Mouse (Mus musculus): ENCODE measurements around the gene Pacsin2.
"Not testable (repeated sequence)": the region's sequence is repeated elsewhere in the genome, so short reads cannot be mapped to it uniquely, and the experiment has no call there.

Gene Pacsin2

GRCm38 (mm10) chr15:83423589-83424384 lies 40.6 kb downstream of the Pacsin2 start:
- no peak for DNase-seq (ENCODE audit: low read depth, low spot score)

DNA sequence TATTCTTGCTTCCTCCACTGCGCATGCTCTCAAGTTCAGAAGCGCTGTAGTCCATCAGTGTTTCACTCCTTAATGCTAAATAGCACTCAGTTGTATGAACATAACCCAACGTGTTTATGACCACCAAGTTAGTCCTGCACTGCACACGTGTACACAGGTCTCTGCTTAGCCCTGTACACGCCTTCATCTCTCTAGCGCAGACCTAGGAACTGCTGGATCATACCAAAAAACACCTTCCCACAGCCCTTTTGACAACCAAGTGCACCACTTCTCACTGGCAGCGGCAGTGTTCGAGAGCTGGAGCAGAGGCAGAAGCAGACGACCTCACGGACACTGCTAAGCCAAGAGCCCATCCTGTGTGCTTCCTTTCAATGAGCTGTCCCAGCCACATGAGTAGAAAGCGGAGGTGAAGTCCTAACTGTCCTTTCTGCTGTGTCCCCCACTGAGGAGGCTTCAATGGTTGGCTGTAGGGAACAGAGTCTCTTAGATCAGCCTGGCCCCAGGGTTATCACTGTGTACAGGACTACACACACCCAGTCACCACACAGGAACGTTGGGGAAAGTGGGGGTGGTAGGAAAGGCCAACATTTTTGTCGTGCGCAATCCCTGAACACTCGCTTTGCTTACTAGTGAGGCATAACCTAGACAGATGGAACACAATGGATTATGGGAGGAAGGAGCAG lies 42.0 kb downstream of the Pacsin2 start:
- DNase-seq (ENCODE audit: low read depth, low spot score), result no peak

DNA sequence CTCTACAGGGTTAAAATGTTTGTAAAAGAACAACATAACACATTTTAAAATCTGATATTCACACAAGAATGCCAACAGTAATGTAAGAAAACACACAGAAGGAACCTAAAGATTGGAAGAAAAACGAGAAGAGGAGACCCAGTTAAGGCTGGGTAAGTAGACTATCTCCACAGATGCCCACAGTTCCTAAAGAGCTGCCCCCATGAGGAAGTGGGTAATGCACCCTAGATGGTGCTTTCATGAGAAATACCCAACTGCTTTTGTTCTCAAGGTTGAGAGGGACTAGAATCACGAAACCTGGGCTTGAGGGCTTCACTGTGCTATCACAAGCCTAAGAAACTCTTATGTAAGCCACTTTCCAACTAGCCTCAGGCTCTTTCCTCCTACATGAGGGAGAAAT lies 44.8 kb downstream of the Pacsin2 start:
- DNase-seq (ENCODE audit: low read depth, low spot score), result no peak

- DNase-seq (ENCODE audit: low read depth, low spot score), result no peak
Measured at GRCm38 (mm10) chr15:83418685-83419084, 45.7 kb downstream of the Pacsin2 start.

- no peak for DNase-seq (ENCODE audit: low read depth, low spot score)
Measured at GRCm38 (mm10) chr15:83417916-83418315, 46.5 kb downstream of the Pacsin2 start.

DNA sequence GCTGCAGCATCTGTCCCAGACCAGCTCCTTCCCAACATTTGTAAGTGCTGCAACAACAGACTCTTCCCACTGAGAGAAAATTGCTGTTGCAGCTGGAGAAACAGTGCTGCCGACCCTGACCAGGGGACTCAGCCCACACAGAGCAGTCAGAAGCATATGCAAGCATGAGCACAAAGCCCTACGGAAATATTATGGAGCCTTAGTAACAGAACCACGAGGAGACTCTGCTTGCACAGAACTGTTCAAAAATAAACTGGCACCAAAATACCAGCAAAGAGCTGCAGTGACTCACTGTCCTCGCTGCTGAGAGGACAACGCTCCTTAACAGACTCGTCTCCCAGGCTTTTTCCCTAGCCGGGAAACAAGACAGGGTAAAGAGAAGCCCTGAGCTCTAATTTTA lies 47.0 kb downstream of the Pacsin2 start:
- peak; percentile 71 for DNase-seq (ENCODE audit: low read depth, low spot score)

DNA sequence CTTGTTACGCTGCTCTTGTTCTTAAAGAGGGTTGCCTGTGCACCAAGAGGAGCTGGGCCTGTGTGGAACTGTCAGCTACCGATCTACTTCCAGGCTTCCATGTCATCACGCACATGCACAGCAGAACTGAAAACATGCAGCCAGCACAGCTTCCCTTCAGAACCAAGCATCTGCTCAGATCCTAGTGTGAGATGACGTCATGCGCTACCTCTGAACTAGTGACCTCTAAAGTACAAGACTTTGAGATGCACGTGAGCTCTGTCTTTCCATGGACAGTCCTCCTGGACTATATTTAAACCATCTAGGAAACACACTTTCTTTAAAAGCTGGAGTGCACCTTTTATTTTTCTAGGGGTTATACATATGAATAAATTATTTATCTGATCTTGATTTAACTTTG lies 49.0 kb downstream of the Pacsin2 start:
- DNase-seq (ENCODE audit: low read depth, low spot score), result no peak

DNA sequence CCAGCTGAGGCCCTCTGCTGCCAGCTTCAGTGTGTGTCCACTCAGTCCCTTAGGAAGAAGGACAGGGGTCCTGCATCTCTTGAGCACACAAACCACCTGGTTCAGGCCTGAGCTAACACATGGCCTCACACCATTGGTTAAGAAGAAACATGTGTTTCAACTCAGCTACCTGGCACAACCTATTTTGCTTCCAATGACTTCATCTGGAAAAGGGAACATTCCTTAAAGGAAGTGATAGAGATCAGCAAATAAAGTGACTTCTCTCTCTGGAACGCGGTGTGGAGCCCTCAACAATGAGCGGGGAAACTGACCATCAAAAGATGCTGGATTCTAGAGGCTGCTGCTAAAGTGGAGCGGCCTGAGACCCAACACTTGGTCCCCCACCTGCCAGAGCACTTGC lies 52.8 kb downstream of the Pacsin2 start:
- no peak for DNase-seq (ENCODE audit: low read depth, low spot score)

DNA sequence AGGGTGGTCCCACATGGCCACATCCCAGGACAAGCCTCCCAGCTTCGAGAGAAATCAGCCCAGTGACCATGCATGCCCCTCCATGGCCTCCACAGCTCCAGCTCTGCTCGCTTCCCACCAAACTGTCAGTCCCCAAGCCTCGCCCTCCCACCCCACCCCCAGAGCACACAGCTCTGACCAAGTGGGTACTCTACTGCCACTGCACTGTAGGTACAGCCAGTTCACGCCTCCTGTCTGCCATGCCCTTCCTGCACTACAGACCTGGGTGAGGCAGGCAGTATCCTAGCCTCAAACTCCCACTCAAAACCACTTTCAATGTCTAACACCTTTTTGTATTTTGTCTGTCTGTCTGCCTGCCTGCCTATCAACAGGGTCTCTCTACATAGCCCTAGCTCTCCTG lies 53.7 kb downstream of the Pacsin2 start:
- no peak for DNase-seq (ENCODE audit: low read depth, low spot score)

DNA sequence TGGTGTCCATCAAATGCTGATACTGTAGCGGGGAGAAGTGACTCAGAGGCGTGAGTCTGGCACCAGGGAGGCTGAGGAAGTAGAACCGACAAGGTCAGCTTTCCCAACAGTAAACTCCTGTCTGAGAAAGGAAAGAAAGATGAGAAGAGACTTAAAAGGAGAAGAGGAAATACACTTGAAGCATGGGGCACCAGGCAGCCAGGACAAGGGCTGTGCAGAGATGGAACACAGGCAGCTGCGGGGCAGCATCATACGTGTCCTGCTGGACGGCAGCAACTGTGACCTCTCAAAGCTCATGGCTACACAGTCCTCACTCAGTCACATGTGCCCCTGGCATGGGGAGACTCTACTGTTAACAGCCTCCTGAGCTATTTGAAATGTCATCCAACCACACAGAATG lies 54.1 kb downstream of the Pacsin2 start:
- DNase-seq (ENCODE audit: low read depth, low spot score), result peak; percentile 84

GRCm38 (mm10) chr15:83408692-83409442 lies 55.5 kb downstream of the Pacsin2 start:
- peak; percentile 56 for DNase-seq (ENCODE audit: low read depth, low spot score)

- DNase-seq (ENCODE audit: low read depth, low spot score), result no peak
Measured at GRCm38 (mm10) chr15:83408216-83408615, 56.2 kb downstream of the Pacsin2 start.

- no peak for DNase-seq (ENCODE audit: low read depth, low spot score)
Measured at GRCm38 (mm10) chr15:83407502-83407901, 56.9 kb downstream of the Pacsin2 start.

GRCm38 (mm10) chr15:83405866-83406265 lies 58.5 kb downstream of the Pacsin2 start:
- not testable (repeated sequence) for DNase-seq (ENCODE audit: low read depth, low spot score)

DNA sequence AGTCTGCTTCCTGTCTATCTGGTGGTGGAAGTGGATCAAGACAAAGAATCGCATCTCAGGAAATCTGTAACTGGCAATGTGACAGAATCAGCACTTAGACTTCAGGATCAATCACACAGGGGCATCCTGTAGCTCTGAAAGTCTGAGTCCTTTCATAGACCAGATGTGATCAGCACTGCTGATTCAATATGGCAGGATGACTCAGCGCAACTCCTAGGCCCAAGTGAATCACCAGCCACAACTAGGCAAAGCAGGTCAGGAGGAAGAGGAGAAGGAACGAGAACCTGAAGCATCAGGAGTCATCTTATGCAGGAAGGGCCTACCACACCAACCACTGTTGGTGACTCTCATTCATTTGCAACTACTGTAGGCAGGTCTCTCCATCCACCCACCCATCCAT lies 60.4 kb downstream of the Pacsin2 start:
- DNase-seq (ENCODE audit: low read depth, low spot score), result peak; percentile 83

GRCm38 (mm10) chr15:83403016-83403415 lies 61.4 kb downstream of the Pacsin2 start:
- DNase-seq (ENCODE audit: low read depth, low spot score), result no peak

GRCm38 (mm10) chr15:83392722-83393121 lies 71.7 kb downstream of the Pacsin2 start:
- no peak for DNase-seq (ENCODE audit: low read depth, low spot score)

DNA sequence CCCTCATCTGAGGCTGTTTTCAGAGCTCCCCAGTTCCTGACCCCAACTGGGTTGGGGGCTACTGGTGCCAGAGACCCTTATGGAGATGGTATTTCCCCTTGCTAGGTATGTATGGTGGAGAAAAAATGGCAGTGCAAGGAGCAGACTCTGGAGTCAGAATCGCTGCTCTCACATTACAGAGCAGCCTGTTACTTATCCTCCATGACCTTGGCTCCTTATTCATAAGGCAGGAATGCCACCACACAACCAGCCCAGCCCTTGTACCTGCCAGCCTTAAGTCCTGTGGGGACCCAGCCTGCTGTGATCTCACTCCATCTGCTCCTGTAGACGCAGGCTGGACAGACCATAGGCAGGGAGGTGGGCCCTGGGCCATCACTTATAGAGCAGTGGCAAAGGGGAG lies 76.5 kb downstream of the Pacsin2 start:
- peak; percentile 64 for DNase-seq (ENCODE audit: low read depth, low spot score)

GRCm38 (mm10) chr15:83383633-83384032 lies 80.8 kb downstream of the Pacsin2 start:
- DNase-seq (ENCODE audit: low read depth, low spot score), result peak; percentile 67

GRCm38 (mm10) chr15:83383136-83383535 lies 81.3 kb downstream of the Pacsin2 start:
- DNase-seq (ENCODE audit: low read depth, low spot score), result no peak

GRCm38 (mm10) chr15:83382467-83382866 lies 81.9 kb downstream of the Pacsin2 start:
- no peak for DNase-seq (ENCODE audit: low read depth, low spot score)

GRCm38 (mm10) chr15:83377153-83377552 lies 87.3 kb downstream of the Pacsin2 start:
- DNase-seq (ENCODE audit: low read depth, low spot score), result no peak

Measured in 3T3-L1 (cell line).